Mouse (Mus musculus) kidney, postnatal 14 days (tissue): ENCODE measurements around the gene Vps9d1.
"Not testable (repeated sequence)": the region's sequence is repeated elsewhere in the genome, so short reads cannot be mapped to it uniquely, and the experiment has no call there.

Experiments
- DNase-seq: peaks from one replicate; pipeline ENCODE4 v3.0.0; 2022; ENCODE audit warnings: mixed read lengths

Gene Vps9d1

DNA sequence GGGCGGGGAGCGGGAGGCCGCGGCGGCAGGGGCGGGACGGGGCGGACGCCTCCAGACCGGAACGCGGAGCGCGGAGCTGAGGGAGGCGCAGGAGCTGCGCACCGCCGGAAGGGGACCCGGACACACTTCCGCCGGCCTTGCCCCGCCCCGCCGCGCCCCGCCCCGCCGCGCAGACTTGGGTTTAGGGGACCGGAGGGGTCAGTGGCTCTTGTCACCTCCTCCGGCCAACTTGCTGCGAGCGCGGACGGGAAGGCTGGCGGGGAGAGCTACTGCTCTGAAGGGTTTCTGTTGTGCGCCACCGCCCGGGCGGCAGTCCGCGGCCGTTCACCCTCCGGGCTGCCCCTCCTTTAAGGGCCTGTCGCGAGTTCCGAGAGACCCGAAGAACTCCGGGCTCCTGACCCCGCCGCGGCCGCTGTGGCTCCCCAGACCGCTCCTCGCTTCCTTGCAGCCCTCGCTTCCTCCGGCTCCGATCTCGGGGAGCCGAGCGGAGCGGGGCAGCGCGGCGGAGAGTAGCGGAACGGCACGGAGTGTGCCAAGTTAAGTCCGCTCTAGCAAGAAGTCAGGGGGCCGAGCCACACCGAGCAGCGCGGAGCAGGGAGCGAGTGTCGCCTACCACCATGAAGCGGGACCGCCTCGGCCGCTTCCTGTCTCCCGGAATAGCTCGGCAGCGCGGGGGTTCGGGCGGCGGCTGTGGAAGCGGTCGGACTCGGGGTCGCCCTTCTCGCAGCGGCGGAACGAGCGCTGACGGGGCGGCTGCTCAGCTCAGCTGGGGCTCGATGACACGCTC, at the start of gene Vps9d1, which contains the start of gene Zfp276:
Gene Vps9d1 (minus strand): TSS at position 250 of the 787 bp plus-strand sequence.
Gene Zfp276 (plus strand): TSS at position 97 of the 787 bp plus-strand sequence.
- peak; percentile 92 for DNase-seq

DNA sequence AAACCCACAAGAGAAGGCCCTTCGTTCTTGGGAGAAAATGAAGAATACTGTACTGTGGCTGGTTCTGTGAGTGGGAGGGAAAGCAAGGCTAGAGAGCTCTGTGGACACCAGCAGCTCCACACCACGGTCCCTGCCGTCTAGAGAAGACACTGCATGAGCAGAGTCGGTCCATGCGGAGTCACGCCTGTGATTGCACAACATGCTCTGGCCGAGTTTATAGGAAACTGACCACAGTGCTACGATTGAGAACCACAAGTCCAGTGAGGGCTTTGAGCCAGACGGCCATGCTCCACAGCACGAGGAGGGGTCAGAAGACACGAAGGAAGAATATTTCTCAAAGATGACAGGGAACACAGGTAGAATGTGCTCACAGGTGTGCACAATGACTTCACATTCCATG, 44.2 kb upstream of the Vps9d1 start:
- DNase-seq, result no peak

DNA sequence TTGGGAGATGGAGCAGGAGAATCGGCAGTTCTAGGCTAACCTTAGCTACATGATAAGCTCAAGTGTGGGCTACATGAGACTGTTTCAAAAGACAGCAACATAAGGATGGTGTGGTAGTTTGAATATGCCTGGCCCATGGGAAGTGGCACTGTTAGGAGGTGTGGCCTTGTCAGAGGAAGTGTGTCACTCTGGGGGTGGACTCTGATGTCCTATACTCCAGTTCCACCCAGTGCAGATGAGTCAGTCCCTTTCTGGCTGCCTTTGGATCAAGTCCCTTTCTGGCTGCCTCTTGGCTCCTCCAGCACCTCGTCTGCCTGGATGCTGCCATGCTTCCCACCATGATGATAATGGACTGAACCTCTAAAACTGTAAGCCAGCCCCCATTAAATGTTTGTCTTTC, 38.6 kb upstream of the Vps9d1 start:
- no peak for DNase-seq

DNA sequence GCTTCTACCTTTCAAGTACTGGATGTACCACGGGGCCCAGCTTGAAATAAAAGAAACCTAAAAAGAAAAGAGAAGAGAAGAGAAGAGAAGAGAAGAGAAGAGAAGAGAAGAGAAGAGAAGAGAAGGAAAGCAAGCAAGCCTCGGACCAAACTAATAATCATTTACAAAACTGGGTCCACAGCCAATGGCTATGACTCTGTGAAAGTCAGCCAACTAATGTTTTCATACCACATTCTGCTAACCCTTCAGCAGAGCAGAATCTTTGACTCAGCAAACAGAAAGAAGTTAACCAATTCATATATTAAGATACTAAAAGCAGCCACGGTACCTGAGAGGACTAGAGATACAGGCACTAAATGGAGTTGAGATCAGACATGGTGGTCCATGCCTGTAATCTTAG, 38.1 kb upstream of the Vps9d1 start:
- no peak for DNase-seq

DNA sequence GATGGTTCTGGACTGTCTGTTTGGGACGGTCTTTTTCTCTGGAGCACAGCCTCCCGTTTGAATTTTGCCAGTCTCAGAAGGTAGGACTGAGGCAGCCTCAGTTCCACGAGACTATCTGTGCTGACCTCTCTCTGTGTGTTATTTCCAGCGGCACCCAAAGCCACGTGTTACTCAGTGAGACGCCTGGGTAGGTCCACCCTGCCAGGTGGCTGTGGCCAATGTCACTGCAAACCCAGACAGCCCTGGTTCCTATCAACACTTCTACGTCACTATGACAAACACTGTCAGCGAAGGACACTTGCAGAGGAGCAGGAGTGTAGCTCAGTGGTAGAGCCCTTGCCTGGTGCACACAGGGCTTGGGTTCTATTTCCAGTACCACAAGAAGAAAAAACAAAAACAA, 37.6 kb upstream of the Vps9d1 start:
- no peak for DNase-seq

DNA sequence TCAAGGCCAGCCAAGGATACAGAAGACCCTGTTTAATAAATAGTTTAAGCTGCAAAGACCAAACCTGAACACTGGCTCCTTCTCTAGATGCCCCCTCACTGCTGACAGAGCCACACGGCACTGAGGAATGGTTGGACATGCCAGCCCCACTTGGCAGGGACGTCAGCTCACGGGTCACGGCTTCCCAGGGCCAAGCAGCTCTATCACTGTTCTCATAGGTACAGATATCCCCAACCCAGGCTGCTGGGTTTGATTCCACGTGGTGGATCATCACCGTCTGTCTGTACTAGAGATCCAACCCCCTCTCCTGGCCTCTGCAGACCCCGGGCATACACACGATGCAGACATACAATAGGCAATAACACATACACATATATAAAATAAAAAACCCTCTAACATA, 36.5 kb upstream of the Vps9d1 start:
- DNase-seq, result no peak

DNA sequence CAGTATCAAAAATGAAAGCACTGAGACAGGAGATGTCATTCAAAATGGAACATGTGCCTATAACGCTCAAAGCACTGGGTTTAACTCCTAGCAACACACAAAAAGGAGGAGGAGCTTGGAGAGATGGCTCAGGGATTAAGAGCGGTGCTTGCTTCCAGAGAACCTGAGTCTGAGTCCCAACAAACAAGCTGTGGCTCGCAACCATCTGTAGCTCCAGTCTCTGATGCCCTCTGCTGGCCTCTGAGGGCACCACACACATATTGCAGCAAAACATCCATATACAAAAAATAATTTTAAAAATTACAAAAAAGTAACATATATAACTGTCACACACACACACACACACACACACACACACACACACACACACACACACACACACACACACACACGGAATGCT, 36.0 kb upstream of the Vps9d1 start:
- peak; percentile 21 for DNase-seq

DNA sequence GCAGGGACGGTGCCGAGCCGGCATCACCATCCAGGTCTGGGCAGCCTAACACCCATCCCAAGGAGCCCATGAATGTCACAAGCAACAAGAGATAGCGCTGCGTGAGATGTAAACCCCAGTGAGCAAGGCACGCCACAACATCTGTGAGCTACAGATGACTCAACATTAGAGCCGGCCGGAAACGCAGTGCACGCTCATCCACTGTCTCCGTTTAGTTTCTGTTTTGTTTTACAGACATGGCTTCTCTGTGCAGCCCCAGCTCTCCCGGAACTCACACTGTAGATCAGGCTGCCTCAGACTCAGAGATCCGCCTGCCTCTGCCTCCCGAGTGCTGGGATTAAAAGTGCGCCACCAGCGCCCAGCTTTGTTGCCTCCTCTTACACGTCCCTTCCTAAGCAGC, 33.2 kb upstream of the Vps9d1 start:
- no peak for DNase-seq

DNA sequence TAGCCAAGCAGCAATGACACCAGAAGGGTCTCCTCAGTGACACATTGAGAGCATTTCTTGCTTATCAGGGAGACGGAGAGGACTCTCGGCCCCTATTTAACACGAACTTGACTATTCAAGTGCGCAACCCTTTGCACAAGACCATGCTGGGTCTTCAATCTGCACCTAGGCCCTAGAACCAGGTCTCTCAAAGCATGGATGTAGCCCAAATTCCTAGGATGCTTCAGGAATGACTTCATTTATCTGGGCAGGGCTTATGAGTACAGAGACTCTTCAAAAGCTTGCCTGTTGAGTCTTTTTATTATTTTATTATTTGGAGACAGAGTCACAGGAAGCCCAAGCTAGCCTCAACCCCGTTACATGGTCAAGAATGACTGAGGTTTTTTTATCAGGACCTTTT, 30.3 kb upstream of the Vps9d1 start:
- no peak for DNase-seq

DNA sequence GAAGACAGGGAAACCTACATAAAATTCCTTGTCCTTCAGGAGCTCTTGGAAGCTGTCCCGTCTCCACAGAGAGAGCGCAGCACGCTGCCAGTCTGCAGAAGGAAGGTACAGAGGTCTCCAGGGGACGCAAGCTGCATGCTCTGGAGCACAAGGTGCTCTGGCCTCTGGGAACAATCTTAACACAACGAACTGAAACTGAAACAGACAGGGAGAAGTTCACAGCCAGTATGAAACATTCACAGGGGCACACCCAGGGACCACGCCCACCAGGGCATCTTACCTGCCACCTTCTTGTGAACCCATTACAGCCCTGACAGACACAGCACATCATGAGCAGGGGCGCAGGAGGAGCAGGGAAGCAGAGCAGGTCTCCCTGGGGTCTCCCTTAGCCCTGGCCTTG, 29.8 kb upstream of the Vps9d1 start:
- DNase-seq, result no peak

DNA sequence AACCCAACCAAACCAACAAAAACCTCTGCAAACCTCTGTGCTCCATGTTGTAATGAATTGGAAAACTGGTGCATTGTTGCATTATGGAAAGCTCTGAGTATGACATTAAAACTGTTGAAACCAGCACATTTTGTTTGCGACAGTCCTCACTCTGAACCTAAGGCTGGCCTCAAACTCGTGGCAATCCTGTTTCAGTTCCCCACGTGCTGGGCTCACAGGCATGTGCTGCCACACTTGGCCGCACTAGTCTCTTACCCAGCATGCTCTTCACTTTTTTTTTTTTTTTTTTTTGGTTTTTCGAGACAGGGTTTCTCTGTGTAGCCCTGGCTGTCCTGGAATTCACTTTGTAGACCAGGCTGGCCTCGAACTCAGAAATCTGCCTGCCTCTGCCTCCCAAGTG, 28.8 kb upstream of the Vps9d1 start:
- not testable (repeated sequence) for DNase-seq

DNA sequence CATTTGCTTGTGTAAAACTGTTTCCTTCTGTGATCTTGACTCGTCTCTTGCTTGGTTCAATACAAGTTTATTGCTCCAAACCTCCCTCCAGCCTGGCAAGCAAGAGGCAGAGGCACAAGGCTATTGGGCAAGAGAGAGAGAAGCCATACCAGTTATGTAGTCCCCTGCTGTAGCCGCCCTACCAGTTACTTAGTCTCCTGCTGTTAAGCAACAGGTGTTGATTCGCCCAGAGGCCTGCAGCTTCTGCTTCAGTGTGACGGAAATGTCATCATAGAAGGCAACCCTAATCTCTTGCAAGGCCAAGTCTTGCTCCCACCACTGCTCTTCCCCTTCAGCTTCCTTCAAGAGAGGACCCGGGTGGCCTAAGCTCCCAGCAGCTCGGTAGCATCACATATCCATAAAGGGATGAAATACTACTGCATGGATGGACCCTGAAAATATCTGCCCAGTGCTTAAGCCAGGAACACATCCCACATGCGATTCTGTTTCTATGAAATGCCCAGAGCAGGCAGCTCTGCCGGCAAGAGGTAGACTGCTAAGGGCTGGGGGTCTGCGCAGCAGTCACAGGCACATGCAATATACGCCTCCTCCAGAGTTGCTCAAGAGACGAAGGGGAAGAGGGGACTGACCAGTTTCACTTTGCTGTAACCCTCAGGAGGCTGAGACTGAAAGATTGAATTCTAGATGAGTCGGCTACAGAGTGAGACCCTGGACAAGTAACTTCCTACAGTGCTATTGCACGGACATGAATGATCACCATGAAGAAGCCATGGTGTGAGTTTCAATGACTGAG, 26.4 kb upstream of the Vps9d1 start:
- DNase-seq, result no peak

DNA sequence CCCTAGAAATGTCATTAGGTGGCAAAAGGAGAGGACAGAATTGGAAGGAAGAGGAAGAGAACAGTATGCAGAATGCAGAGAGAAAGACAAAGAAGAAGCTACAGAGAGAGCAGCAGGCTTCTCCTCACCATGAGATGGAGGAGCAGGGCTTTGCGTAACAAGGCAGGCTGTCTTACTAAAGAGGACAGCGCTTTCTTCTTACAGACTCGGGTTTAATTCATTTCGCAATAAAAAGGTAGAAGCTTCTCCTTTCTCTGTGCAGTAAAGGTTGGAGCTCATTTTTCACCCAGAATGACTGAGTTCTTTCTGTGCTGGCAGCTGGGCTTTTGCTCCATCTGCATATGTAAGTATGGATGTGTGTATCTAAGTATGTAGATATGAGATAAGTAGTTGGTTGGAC, 25.7 kb upstream of the Vps9d1 start:
- no peak for DNase-seq

DNA sequence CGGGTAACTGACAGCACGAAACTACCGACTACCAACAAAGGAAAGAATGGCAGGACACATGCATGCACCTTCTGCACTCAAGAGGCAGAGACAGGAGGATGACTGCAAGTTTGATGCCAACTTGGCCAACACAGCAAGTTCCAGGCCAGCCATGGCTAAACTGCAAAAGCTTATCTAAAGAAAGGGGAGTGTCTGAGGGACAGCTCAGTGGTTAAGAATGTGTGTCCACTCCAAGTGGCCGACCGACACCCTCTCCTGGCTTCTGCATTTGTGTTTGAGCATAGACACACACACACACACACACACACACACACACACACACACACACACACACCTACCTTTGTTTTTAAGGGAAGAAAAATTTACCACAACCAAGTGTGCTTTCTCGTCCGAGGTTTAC, 24.3 kb upstream of the Vps9d1 start:
- DNase-seq, result no peak

DNA sequence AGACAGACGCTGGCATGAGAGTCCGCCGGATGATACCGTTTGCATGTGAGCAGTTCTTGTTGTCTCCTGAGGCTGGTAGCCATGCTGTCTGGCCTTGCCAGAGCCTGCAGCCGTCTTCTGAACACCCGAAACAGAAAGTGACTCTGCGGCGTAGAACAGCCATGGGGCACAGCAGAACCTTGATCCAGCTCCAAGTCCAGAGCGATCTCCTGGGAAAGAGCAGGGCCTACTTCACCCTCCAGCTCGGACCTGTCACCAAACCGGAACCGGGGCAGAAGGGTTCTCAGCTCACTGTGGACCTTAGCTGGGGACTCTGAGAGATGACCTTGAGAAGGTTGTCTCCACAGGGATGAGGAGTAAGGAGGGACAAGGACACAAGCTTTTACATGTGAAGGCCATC, 20.9 kb upstream of the Vps9d1 start:
- no peak for DNase-seq

DNA sequence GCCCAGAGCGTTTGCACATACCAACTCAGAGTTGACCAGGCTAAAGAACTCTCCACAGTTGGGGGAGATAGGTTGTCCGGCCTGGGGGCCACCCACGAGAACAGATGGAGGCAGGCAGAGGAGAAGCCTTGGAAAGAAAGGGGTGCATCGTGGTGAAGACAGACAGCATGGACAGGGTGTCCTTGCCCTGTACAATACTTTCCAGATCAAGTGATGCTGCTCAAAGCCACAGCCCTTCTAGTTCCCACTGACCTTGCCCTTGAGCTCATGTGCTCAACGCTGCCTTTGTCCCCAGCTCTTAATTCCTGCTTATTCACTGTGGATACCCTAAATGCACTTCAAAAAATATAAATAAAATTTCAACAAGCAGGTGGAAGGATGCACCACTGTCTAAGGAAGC, 20.3 kb upstream of the Vps9d1 start:
- DNase-seq, result no peak

DNA sequence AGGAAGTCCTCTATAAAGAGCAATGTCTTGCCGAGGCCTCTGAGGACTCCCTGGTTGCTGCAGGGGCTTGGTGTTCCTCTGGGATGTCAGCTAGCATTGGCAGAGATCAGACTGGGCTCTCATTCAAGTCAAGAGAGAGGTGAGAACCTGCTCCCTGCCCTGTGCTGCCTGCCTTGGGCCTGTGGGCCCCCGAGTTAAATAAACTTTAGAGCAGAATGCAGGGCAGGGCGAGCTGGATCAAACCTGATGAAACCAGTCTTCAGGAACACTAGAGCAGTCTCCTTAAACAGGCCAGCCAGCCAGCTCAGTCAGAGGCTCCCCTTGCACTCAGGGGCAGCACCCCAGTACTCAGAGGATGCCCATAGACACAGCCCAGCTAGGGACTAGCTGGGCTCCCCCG, 17.8 kb upstream of the Vps9d1 start:
- peak; percentile 40 for DNase-seq

DNA sequence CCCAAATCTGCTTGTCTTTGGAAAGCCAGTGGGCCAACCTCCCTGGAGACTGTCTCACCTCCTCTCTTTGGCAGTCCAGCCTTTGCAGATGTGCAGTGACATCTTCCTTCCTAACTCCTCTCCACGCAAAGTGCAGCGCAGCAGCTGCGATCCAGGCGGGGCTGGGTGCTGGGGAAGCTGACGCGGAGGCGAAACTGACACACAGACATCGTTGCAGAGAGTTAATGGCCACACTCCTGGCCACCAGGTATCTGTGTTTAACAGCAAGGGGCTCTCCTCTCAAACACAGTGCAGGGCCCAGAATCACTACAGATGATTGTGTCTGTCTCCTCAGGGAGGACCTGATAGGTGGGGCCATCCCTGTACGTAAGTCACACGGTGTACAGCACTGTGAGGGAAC, 17.0 kb upstream of the Vps9d1 start:
- no peak for DNase-seq

DNA sequence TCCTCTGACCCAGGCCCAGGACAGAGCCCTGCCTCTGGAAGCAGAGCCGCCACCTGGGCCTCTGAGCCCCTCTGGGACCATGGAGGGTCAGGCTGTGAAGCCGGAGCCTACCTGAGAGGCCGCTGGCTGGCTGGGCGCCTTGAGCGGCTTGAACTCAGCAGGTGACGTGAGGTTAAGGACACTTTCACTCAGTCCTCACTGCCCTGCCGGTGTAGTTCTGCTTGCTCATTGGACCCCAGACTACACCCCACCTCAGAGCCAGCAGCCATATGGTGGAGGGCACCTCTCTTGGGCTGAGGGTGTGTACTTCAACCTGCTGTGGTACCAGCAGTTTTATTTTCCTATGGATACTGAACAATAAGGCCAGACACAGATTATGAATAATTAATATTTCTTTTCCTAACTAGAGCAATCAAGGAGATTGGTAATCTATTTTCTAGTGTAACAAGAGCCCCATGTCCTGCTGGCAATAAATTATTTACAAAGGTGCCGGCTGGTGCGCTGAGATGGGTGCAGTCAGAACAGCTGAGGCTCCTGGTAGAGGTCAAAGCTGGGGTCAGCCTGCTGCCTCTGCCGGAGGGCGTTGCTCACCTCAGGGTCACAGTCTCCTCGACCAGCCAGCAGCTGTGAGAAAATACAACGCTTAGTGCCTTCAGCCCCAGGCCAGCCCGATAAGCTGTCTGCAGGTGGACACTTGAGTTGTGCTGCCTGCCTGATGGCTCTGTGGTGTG, 13.9 kb upstream of the Vps9d1 start:
- DNase-seq, result peak; percentile 32

DNA sequence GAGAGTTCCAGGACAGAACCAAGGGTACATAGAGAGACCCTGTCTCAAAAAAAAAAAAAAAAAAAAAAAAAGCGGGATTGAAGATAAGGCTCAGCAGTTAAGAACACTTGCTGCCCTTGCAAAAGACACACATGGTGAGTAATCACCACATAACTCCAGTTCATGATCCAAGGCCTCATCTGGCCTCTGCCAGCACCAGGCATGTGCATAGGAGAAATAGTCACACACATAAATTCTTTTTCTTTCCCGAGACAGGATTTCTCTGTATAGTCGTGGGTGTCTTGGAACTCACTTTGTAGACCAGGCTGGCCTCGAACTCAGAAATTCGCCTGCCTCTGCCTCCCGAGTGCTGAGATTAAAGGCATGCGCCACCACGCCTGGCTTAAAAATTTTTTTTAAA, 3.4 kb upstream of the Vps9d1 start:
- not testable (repeated sequence) for DNase-seq

DNA sequence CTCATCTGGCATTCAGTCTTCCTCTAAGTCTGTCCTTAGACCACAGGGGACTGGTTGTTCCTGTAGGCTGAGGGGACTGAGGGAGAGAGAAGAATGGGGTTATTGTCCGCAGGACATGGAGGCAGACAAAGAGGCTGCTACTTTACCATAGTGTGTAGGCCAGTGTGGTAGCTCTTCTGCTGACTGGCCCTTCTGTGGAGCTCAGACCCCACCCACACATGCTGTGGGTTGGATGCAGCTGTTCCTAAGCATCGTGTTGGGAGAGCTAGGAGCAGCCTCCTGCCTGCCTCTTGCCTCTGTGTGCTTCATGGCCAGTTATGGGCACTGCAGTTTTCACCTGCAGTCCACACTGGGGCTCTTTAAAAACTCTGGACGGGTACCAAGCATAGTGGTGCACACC, 3.0 kb upstream of the Vps9d1 start:
- no peak for DNase-seq

DNA sequence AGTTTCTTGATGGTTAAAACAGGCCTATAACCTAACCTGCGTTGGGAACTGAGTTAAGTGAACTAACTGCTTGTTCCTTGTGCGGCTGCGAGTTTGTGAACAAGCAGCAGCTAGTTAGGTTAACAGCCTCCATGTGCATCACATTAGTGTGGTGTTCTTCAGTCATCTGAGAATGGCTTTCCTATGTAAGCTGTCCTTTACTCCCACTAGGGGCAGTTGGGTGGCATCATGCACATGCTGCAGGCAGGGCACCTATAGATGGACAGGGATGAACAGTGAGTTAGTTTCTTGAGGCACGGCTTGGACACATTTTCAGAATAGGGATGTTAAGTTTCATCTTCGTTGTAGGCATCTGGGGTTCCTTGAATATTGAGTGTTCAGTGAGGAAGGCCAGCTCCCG, 1.0 kb upstream of the Vps9d1 start:
- DNase-seq, result no peak

DNA sequence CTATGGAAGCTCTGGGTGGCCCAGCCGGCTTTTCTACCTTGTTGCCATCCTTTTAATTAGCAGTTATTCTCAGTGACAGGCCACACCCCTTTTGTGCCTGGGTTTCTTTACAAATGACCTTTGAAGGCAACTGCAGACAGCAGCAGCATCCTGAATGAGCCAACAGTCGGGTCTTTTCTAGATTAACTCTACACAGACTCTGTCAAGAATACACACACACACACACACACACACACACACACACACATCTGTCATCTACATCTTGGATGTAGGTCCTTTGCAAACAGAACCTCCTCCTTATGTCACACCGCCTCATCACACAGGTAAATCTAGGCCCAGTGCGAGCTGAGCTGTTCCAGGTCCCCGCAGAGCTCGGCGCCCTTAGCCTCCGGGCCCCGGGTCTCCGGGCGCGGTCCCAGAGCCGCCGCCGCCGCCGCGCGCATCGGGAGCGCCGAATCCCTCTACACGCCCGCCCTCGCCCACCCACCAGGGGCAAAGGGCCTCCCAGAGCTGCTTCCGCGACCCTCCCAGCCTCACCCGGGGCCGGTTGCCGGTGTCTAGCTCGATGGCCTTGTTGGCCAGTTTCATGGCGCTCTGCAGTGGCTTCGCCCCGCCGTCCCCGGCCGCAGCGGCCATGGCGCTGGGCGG, 573 bp downstream of the Vps9d1 start:
- peak; percentile 45 for DNase-seq
